Mouse (Mus musculus): ENCODE measurements at regions not wholly inside any gene's neighbourhood (a gene's known extent, or its start where the extent isn't known, plus 50 kb on each side); places are given as distances from the start of the nearest gene placed in this dataset.

DNA sequence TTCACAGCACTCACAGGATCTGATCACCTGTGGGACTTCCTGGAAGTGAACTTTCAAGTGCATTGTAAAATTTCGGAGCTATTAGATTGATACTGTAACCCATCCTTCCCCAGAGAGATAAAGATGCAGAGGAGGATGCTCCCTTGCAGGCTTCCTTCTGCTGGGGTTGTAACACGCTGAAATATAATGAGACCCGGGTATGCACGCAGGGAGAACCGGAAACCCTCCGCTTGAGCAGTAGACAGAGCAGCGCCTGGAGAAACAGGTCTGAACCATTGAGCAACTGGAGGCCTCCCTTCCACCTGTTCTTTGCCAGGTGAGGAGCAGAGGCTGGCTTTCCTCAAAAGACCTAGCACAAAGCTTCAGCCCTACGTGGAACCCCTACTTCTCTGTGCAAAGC is 135.3 kb downstream of the Diras2 start:
- TF ChIP-seq CTCF (conservative IDR thresholded peaks at IDR 0.05; ENCODE audit: insufficient read depth, insufficient read length, low read depth, low read length) = no peak
- no peak for TF ChIP-seq POLR2A (IDR thresholded peaks at IDR 0.05; ENCODE audit: low read depth, low read length)
